Mouse (Mus musculus) spleen, adult 12 weeks (tissue): ENCODE data around the gene Gdf1.
A peak's percentile ranks its signal among the peaks of the same experiment; 100 is the strongest.

Source experiments
- DNase-seq: peaks from one replicate; pipeline ENCODE4 v3.0.0; 2022; ENCODE audit warnings: low spot score

Gene Gdf1

GRCm38 (mm10) chr8:70364066-70364465, 34.4 kb downstream of the Gdf1 start:
- no peak for DNase-seq

GRCm38 (mm10) chr8:70366588-70366987, 37.0 kb downstream of the Gdf1 start:
- no peak for DNase-seq

GRCm38 (mm10) chr8:70370476-70370875, 40.9 kb downstream of the Gdf1 start:
- DNase-seq, result no peak

- DNase-seq, result no peak
Observed at GRCm38 (mm10) chr8:70371951-70372350, 42.3 kb downstream of the Gdf1 start.

DNA sequence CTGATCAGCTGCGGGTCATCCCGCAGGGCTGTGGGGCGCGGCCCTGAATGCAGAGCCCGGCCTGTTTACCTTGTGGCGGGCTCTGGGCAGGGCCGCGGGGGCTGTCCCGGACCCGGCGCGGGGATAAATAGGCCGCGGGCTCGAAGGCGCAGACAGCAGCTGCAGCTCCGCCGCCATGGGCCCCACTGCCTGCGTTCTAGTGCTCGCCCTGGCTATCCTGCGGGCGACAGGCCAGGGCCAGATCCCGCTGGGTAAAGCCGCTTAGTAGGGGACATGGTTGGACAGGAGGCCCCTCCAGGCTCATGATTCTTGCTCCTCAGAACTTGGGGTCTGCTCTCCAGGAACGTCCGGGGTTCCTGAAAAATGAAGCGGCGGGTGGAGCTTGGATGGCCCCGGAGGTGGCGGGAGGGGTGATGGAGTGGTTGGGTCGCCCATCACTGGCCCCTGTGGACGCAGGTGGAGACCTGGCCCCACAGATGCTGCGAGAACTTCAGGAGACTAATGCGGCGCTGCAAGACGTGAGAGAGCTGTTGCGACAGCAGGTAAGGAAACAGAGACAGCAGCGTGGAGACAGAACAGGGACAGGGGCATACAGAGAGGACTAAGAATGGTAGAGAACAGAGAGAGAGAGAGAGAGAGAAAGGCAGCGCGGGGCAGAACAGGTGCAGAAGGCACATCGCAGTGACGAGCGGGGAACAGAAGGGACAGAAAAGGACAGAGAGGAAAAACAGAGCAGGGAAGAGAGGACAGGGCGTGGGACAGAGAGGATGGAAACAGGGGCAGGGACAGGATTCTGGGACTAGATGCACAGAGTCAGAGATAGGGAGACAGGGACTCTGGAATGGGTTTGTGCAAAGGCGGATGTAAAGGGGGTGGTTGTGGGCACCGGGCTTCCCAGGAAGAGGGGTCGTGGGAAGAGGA, 44.0 kb downstream of the Gdf1 start, which contains the start of gene Comp:
Comp (plus strand) TSS at position 162 of the 921 bp plus-strand sequence.
- DNase-seq, result no peak

- peak; percentile 65 for DNase-seq
Observed at GRCm38 (mm10) chr8:70374318-70374927, 44.8 kb downstream of the Gdf1 start.

DNA sequence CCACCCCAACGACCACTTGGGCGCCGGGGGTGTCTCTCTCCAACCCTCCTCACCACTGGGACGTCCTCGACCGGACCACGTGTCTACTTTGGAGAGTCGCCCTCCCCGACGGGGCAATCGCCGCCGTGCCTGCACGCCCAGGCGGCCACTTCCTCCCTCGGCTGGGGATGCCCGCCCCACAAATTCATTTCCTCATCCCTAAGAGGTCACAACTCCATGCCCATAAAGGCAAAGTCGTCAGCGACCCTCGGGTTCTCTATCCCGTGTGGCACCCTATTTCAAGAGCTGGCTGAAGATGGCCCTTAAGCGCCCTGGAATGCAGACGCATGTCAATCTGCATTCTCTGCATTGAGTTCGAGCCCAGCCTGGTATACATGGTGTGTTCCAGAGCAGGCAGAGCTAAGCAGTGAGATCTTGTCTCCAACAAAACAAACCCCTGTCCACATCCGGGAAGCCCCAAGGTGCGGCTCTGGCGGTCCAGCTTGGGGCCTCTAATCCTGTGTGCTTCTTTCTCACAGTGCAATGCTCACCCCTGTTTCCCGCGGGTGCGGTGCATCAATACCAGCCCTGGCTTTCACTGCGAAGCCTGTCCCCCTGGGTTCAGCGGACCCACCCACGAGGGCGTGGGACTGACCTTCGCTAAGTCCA, 45.7 kb downstream of the Gdf1 start:
- DNase-seq, result no peak

GRCm38 (mm10) chr8:70376275-70376741, 46.7 kb downstream of the Gdf1 start:
- DNase-seq, result no peak

DNA sequence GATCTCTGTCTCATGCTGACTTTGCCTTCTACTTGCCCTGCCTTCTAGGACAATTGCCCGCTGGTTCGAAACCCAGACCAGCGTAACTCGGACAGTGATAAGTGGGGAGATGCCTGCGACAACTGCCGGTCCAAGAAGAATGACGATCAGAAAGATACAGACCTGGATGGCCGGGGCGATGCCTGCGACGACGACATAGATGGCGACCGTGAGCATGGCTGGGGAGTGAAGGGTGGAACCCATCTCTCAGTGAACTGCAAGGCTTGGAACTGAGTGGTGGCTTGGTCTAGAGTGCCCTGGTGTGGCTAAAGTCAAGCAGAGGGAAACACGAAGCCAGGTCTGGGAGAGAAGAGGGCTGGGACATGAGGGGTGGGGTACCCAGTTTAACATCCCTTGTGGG, 47.4 kb downstream of the Gdf1 start:
- no peak for DNase-seq

GRCm38 (mm10) chr8:70380069-70380468, 50.5 kb downstream of the Gdf1 start:
- no peak for DNase-seq
